Mouse (Mus musculus) B cell, adult 2 months (primary cell): ENCODE results near the gene Igsf3.
"Not testable (repeated sequence)": the region's sequence is repeated elsewhere in the genome, so short reads cannot be mapped to it uniquely, and the experiment has no call there.

Experiments used
- DNase-seq, 2 experiments: peaks; one replicate each; pipeline ENCODE4 v3.0.0; 2022

Igsf3 gene

GRCm38 (mm10) chr3:101407568-101407967 lies 30.7 kb downstream of the Igsf3 start:
- peak; percentile 2 to 4 for DNase-seq

- DNase-seq = no peak
These were observed 32.3 kb downstream of the Igsf3 start for GRCm38 (mm10) chr3:101408953-101409750.

GRCm38 (mm10) chr3:101410202-101410601 lies 33.3 kb downstream of the Igsf3 start:
- DNase-seq = no peak

- no peak for DNase-seq
These were observed 33.9 kb downstream of the Igsf3 start for GRCm38 (mm10) chr3:101410745-101411144.

- no peak for DNase-seq
These were observed 34.7 kb downstream of the Igsf3 start for GRCm38 (mm10) chr3:101411626-101412025.

GRCm38 (mm10) chr3:101412115-101412514 lies 35.2 kb downstream of the Igsf3 start:
- no peak for DNase-seq

GRCm38 (mm10) chr3:101413013-101413412 lies 36.1 kb downstream of the Igsf3 start:
- not testable (repeated sequence) for DNase-seq

GRCm38 (mm10) chr3:101418740-101419652 lies 42.1 kb downstream of the Igsf3 start:
- no peak for DNase-seq

GRCm38 (mm10) chr3:101419653-101419994 lies 42.7 kb downstream of the Igsf3 start:
- DNase-seq = no peak

- no peak for DNase-seq
These were observed 46.3 kb downstream of the Igsf3 start for GRCm38 (mm10) chr3:101423188-101423587.

- no peak for DNase-seq
These were observed 47.5 kb downstream of the Igsf3 start for GRCm38 (mm10) chr3:101424295-101424885.

GRCm38 (mm10) chr3:101429982-101430754 lies 53.3 kb downstream of the Igsf3 start:
- DNase-seq = no peak

- DNase-seq = no peak
These were observed 53.9 kb downstream of the Igsf3 start for GRCm38 (mm10) chr3:101430755-101431115.

GRCm38 (mm10) chr3:101435672-101436071 lies 58.8 kb downstream of the Igsf3 start:
- no peak for DNase-seq

- no peak for DNase-seq
These were observed 59.6 kb downstream of the Igsf3 start for GRCm38 (mm10) chr3:101436469-101436868.

GRCm38 (mm10) chr3:101437021-101437563 lies 60.2 kb downstream of the Igsf3 start:
- DNase-seq = no peak

- no peak for DNase-seq
These were observed 66.5 kb downstream of the Igsf3 start for GRCm38 (mm10) chr3:101443265-101443881.

- DNase-seq = no peak
These were observed 67.6 kb downstream of the Igsf3 start for GRCm38 (mm10) chr3:101444437-101444836.

- DNase-seq = no peak
These were observed 70.4 kb downstream of the Igsf3 start for GRCm38 (mm10) chr3:101447239-101447638.

- no peak for DNase-seq
These were observed 71.9 kb downstream of the Igsf3 start for GRCm38 (mm10) chr3:101448765-101449164.

- DNase-seq = no peak
These were observed 74.0 kb downstream of the Igsf3 start for GRCm38 (mm10) chr3:101450811-101451428.

- DNase-seq = no peak
These were observed 83.7 kb downstream of the Igsf3 start for GRCm38 (mm10) chr3:101460618-101461017.
